In genomic region chr4:55655329-55655728, GRCm38 (mm10) we compare ENCODE assay signal across 28 mouse cellular contexts.
A peak's percentile ranks its signal among the peaks of the same experiment; 100 is the strongest.
DNase-seq lines count a peak whose midpoint lies in the region; TF ChIP-seq lines count a peak whose summit lies in the region.
"Had no signal": no experiment of that assay in that cellular context is flagged by ENCODE, and none has a peak within 500 bp of the region (broad histone marks: within the 10 kb centered on the region; RNA-seq: fewer than 3 reads in every experiment).

No protein-coding gene starts in this region.

- DNase-seq in gastrocnemius, adult 2 months: no peak
- DNase-seq in gastrocnemius, adult 18-20 months (ENCODE audit: low spot score): no peak
- peak; percentile 45 for DNase-seq in 3T3-L1 (ENCODE audit: low read depth, low spot score)
- DNase-seq in c-Kit-positive CD71-negative TER-119-negative erythroid progenitor cells, embryonic 14.5 days (ENCODE audit: low read depth): peak; percentile 12
- peak; percentile 9 to 36 for DNase-seq in monocyte, adult 2 months (ENCODE audit: low read depth in 1 of 2, low spot score in 2 of 2)
- DNase-seq in cerebellum, adult 11 months: no peak
- DNase-seq in frontal cortex, postnatal 10 days (ENCODE audit: low spot score in 2 of 2): no peak
- no peak for DNase-seq in cerebellum, postnatal 25 days
- DNase-seq: adrenal gland, adult 8-10 months; B cell, adult 2 months; cerebellum, adult 18-20 months; cerebellum, postnatal 10 days; heart, postnatal 14 days; kidney, adult 2 months; kidney, postnatal 4 days; liver, embryonic 13.5 days; lung, embryonic 14.5 days; retina, postnatal 1 day; right cerebral cortex, postnatal 14 days had no signal

- H3K27ac ChIP-seq in gastrocnemius, adult 2 months: peak overlapping the region; percentile 6; the same call in 1 of the 2 replicates
- H3K27ac ChIP-seq: embryonic facial prominence, embryonic 10.5 days; embryonic facial prominence, embryonic 15.5 days; hindbrain, embryonic 12.5 days; hindbrain, postnatal 0 days; intestine, embryonic 15.5 days; kidney, postnatal 0 days; limb, embryonic 15.5 days; liver, embryonic 13.5 days; neural tube, embryonic 13.5 days; stomach, embryonic 15.5 days had no signal

- no peak for TF ChIP-seq CTCF in gastrocnemius, adult 2 months (IDR thresholded peaks at IDR 0.05)

- intact Hi-C loops in gastrocnemius, adult 2 months (cut with DNase I): loop anchor here (10.0 kb wide), 1 partner anchor 459 kb away; no protein-coding TSS in a partner anchor

- H3K4me3 ChIP-seq in gastrocnemius, adult 2 months: no peak overlapping the region
- H3K4me3 ChIP-seq: embryonic facial prominence, embryonic 10.5 days; embryonic facial prominence, embryonic 15.5 days; hindbrain, embryonic 12.5 days; intestine, embryonic 15.5 days; limb, embryonic 15.5 days; liver, embryonic 13.5 days; neural tube, embryonic 13.5 days; stomach, embryonic 15.5 days had no signal

Comparison
In these comparisons a context has a peak if more than half of its experiments do, and no peak if none do; other contexts are left out.
1. DNase-seq: peak in 3T3-L1 (single experiment), c-Kit-positive CD71-negative TER-119-negative erythroid progenitor cells, embryonic 14.5 days (single experiment) and monocyte, adult 2 months (2 of 2); none in gastrocnemius, adult 2 months (single experiment), gastrocnemius, adult 18-20 months (single experiment), cerebellum, adult 11 months (single experiment), frontal cortex, postnatal 10 days (0 of 2) and cerebellum, postnatal 25 days (0 of 2).